Mouse (Mus musculus): Measurements from ENCODE around the gene Gm10112. TPM values are rescaled to one million over a fixed set of nuclear protein-coding genes. Genes with fewer than 3 reads are reported as not detected.

Gene Gm10112
- not detected in 2 replicates for polyA plus RNA-seq (2014; fragmentation: Nextera tagmentation; extraction: Ambion mirVana)

GRCm38 (mm10) chrX:111168040-111168439 is at the start of gene Gm10112:
Gene Gm10112 (plus strand): TSS chrX:111168340.
- H3K27me3 ChIP-seq (ENCODE audit: control insufficient read depth, insufficient read depth, low read length): no peaks in the 10 kb centered on the region
- H3K36me3 ChIP-seq (ENCODE audit: control insufficient read depth, insufficient read depth, low read length): no peaks in the 10 kb centered on the region
- no peak within 1 kb of the TSS for H3K4me2 ChIP-seq
- H3K4me1 ChIP-seq (ENCODE audit: control insufficient read depth, insufficient read depth, low read length): no peaks in the 10 kb centered on the region
- no peaks in the 10 kb centered on the region for H3K9me3 ChIP-seq (replicated peaks; ENCODE audit: control insufficient read depth, low read length)
- no peak within 1 kb of the TSS for H3K9ac ChIP-seq (ENCODE audit: low read depth, low read length)
- no peak for ATAC-seq (replicated peaks; ENCODE audit: insufficient number of reproducible peaks, low FRiP score, low TSS enrichment)
- 88% methylated on average over 3 of the region's 3 CpGs for WGBS (ENCODE audit: insufficient replicate concordance)
- H3K4me3 ChIP-seq (ENCODE audit: low read depth, low read length): no peak within 1 kb of the TSS
- no peak within 1 kb of the TSS for H3K27ac ChIP-seq (ENCODE audit: low read depth, low read length)

- Histone ChIP-seq H3K9ac (ENCODE audit: low read depth, low read length) (no peak overlapping the region), H3K4me2 (no peak overlapping the region)
- WGBS (ENCODE audit: insufficient replicate concordance): 69% methylated on average over 1 of the region's 1 CpGs
Measured at GRCm38 (mm10) chrX:111189574-111189973, 21.4 kb downstream of the Gm10112 start.

GRCm38 (mm10) chrX:111196376-111196775 is 28.2 kb downstream of the Gm10112 start:
- Histone ChIP-seq H3K27me3 (ENCODE audit: control insufficient read depth, insufficient read depth, low read length) (no peaks in the 10 kb centered on the region), H3K27ac (ENCODE audit: low read depth, low read length) (no peak overlapping the region), H3K9ac (ENCODE audit: low read depth, low read length) (no peak overlapping the region), H3K4me1 (ENCODE audit: control insufficient read depth, insufficient read depth, low read length) (no peaks in the 10 kb centered on the region), H3K36me3 (ENCODE audit: control insufficient read depth, insufficient read depth, low read length) (no peaks in the 10 kb centered on the region), H3K9me3 (replicated peaks; ENCODE audit: control insufficient read depth, low read length) (no peaks in the 10 kb centered on the region), H3K4me2 (no peak overlapping the region), H3K4me3 (ENCODE audit: low read depth, low read length) (no peak overlapping the region)
- WGBS (ENCODE audit: insufficient replicate concordance): 2% methylated on average over 2 of the region's 2 CpGs
- no peak for ATAC-seq (replicated peaks; ENCODE audit: insufficient number of reproducible peaks, low FRiP score, low TSS enrichment)

More at GRCm38 (mm10) chrX:111189574-111189973, 21.4 kb downstream of the Gm10112 start:
- Histone ChIP-seq H3K36me3 (ENCODE audit: control insufficient read depth, insufficient read depth, low read length) (no peaks in the 10 kb centered on the region), H3K4me3 (ENCODE audit: low read depth, low read length) (no peak overlapping the region), H3K27me3 (ENCODE audit: control insufficient read depth, insufficient read depth, low read length) (no peaks in the 10 kb centered on the region), H3K9me3 (replicated peaks; ENCODE audit: control insufficient read depth, low read length) (no peaks in the 10 kb centered on the region), H3K27ac (ENCODE audit: low read depth, low read length) (no peak overlapping the region), H3K4me1 (ENCODE audit: control insufficient read depth, insufficient read depth, low read length) (no peaks in the 10 kb centered on the region)
- no peak for ATAC-seq (replicated peaks; ENCODE audit: insufficient number of reproducible peaks, low FRiP score, low TSS enrichment)

- Histone ChIP-seq H3K27ac (ENCODE audit: low read depth, low read length) (no peak overlapping the region), H3K4me2 (no peak overlapping the region; the same call in 1 of the 2 replicates), H3K4me1 (ENCODE audit: control insufficient read depth, insufficient read depth, low read length) (no peaks in the 10 kb centered on the region), H3K9me3 (replicated peaks; ENCODE audit: control insufficient read depth, low read length) (no peaks in the 10 kb centered on the region), H3K4me3 (ENCODE audit: low read depth, low read length) (no peak overlapping the region), H3K9ac (ENCODE audit: low read depth, low read length) (no peak overlapping the region), H3K27me3 (ENCODE audit: control insufficient read depth, insufficient read depth, low read length) (no peaks in the 10 kb centered on the region), H3K36me3 (ENCODE audit: control insufficient read depth, insufficient read depth, low read length) (no peaks in the 10 kb centered on the region)
- 18% methylated on average over 5 of the region's 5 CpGs for WGBS (ENCODE audit: insufficient replicate concordance)
- ATAC-seq (replicated peaks; ENCODE audit: insufficient number of reproducible peaks, low FRiP score, low TSS enrichment): no peak
Measured at GRCm38 (mm10) chrX:111210225-111210624, 42.1 kb downstream of the Gm10112 start.

Other genes with a start within 250 kb of the Gm10112 start
- gene Cylc1, start 57.9 kb upstream of the Gm10112 start, polyA plus RNA-seq (2014; fragmentation: Nextera tagmentation; extraction: Ambion mirVana): not detected in 2 replicates

Data from heart, embryonic 11.5 days (tissue).